Mouse (Mus musculus) monocyte, adult 5-6 weeks (primary cell): ENCODE data around the gene Rapgef2. TPM values are rescaled to one million over a fixed set of nuclear protein-coding genes. Genes with fewer than 3 reads are reported as not detected.

Experiments
- ATAC-seq: fragments of 153-309, 156-312 bp; replicated peaks from 2 replicates; pipeline ENCODE4 v1.8.0; 2017; ENCODE audit warnings: mild to moderate bottlenecking; ENCODE audit not compliant: low TSS enrichment, insufficient number of reproducible peaks, severe bottlenecking, poor library complexity, low FRiP score
- total RNA-seq: library from RNA; stranded (forward); fragments of 200-1000, 200-491, 200-594 nt; gene quantifications from 3 replicates; pipeline ENCODE4 v1.2.3, GENCODE M21; 2017

Rapgef2 gene
- total RNA-seq, 1 experiment from 2014 or later: 28.9 TPM

DNA sequence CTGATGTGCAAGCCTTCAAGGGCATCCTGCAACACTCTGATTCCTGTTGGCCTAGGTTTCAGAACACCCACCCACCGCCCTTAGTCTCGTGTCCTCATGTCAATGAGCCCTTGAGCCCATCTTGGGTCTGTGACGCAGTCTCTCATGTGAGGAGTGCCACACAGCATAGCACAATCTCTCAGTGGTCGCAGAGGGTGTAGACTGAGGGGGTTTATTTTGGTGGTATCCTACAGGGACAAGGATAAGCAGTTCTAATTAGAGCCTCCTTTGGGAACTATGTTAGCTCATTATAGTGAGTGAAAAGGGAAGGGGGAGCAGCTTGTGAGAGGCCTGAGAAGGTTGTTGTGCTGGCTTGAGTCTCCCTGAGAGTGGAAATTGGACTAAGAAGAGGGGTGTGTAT lies 263.6 kb downstream of the Rapgef2 start:
- ATAC-seq: no peak

DNA sequence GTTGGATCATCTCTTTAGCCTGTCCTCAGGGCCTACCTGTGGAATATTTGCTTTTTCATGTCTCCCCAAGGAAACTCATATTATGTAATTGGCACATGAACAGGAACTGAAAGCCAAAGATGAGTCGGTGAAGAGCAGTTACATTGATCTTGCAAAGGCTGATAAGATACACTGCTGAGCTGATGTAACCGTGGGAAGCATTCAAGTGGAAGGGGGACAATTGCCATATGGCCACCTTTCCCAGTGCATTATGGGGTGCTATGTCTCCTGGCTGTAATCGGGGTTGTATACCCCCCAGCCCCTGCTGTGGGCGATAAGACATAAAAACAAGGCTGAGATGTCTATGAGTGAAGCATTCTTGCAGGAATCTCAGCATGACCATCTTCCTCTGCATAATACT lies 268.9 kb downstream of the Rapgef2 start:
- no peak for ATAC-seq

DNA sequence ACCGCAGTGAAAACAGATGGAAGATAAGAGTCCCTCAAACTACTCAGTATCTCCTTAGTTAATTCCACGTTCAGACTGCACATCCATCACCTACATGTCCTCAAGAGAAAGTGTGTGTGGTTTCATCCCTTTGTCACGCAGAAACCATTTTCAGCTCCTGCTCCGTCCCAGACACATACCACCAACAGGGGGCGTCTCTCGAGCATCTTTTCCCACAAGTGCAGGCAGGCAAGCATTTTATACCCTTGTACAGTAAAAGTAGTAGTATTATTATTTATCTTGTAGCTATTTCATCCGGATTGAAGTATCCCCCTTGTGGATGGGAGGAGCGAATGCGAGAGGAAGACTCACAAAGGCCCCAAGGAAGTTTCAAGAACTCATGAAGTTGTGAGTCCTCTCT lies 269.5 kb downstream of the Rapgef2 start:
- ATAC-seq: no peak

DNA sequence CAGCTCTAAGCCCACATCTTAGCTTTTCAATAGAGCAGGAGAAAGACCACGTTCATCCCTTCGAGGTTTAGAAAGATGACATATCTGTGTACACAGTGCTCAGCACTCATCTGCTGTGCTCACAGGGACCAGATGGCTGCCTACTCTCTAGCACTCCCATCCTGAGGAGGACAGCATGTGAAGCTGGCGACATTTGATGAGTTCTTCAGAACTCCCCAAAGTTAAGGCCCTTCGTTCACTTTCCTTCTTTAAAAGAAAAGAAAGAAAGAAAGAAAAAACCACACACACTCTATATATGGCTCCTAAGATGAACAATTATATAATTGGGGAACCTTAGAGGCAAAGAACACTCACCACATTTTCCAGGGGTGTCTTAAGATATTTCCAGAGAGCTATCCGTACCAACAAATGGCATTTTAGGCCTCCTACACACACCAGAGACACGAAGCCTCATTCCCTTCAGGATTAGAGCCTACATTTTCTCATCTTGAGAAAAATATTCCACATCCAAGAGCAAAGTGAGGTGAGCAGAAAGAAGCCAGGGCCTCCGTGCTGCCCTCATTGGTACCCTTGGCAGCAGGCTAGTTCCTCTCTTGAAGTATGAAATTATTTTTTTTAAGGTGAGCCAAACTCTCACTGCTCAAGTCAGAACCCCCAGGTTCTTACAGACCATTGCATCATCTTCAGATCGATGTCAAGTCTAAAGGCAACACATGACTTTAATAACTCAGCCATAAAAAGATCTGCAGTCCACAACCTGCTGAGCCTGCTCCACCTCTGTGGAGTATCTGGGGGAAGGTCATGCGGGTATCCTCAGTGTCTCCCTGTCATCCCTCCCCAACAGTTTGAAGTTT lies 270.5 kb downstream of the Rapgef2 start:
- ATAC-seq: no peak

Other genes with a start within 250 kb of the Rapgef2 start
- not detected in 3 replicates for gene Gm17359, start 50.1 kb upstream of the Rapgef2 start, total RNA-seq